Mouse (Mus musculus) lung, postnatal 0 days (tissue): ENCODE results near the gene Bcar3.

Experiments
- CTCF ChIP-seq: IDR thresholded peaks from 2 replicates; pipeline ENCODE4 v1.5.1; 2016; ENCODE audit warnings: antibody characterized with exemption, mild to moderate bottlenecking
- EP300 ChIP-seq: IDR thresholded peaks from 2 replicates; pipeline ENCODE4 v1.6.1; 2016; ENCODE audit warnings: antibody characterized with exemption, mild to moderate bottlenecking, control low read depth

- TF ChIP-seq CTCF, result no peak
- no peak for TF ChIP-seq EP300
Measured at GRCm38 (mm10) chr3:122500929-122501328, 207.0 kb downstream of the Bcar3 start.
